Mouse (Mus musculus) midbrain, embryonic 11.5 days (tissue): ENCODE results near the gene Myof. TPM values are rescaled to one million over a fixed set of nuclear protein-coding genes. Genes with fewer than 3 reads are reported as not detected.
A peak's percentile ranks its signal among the peaks of the same experiment; 100 is the strongest.

Source experiments
- ATAC-seq: fragments of 200-750 bp; cut with Nextera tagmentation; 2 replicates; pipeline ENCODE4 v1.8.0; 2017; ENCODE audit warnings: moderate TSS enrichment, moderate library complexity; ENCODE audit not compliant: low FRiP score
- DNase-seq: peaks from one replicate; pipeline ENCODE4 v3.0.0; 2015; ENCODE audit warnings: low spot score; ENCODE audit errors: missing footprints
- H3K27ac ChIP-seq: fragments of 300-500 bp; sonication (generic); 2 replicates; pipeline ENCODE4 v1.5.1; 2014; ENCODE audit warnings: low read depth, low read length
- H3K27me3 ChIP-seq: fragments of 300-500 bp; sonication (generic); 2 replicates; pipeline ENCODE4 v1.6.1; 2014; ENCODE audit warnings: mild to moderate bottlenecking, low read length, moderate library complexity, mixed read lengths; ENCODE audit not compliant: control insufficient read depth, insufficient read depth
- H3K36me3 ChIP-seq: fragments of 300-500 bp; sonication (generic); 2 replicates; pipeline ENCODE4 v1.6.1; 2014; ENCODE audit warnings: mild to moderate bottlenecking, low read length, moderate library complexity, mixed read lengths; ENCODE audit not compliant: control insufficient read depth, insufficient read depth
- H3K4me1 ChIP-seq: fragments of 300-500 bp; sonication (generic); 2 replicates; pipeline ENCODE4 v1.6.1; 2014; ENCODE audit warnings: low read length; ENCODE audit not compliant: control insufficient read depth, insufficient read depth
- H3K4me2 ChIP-seq: fragments of 300-500 bp; sonication (generic); 2 replicates; pipeline ENCODE4 v1.6.1; 2014; ENCODE audit warnings: mild to moderate bottlenecking, moderate library complexity
- H3K4me3 ChIP-seq: fragments of 300-500 bp; sonication (generic); 2 replicates; pipeline ENCODE4 v1.5.1; 2014; ENCODE audit warnings: low read depth, low read length
- H3K9ac ChIP-seq: fragments of 300-500 bp; sonication (generic); 2 replicates; pipeline ENCODE4 v1.6.1; 2014; ENCODE audit warnings: low read length
- H3K9me3 ChIP-seq: fragments of 300-500 bp; sonication (generic); 2 replicates; pipeline ENCODE4 v1.6.1; 2016; ENCODE audit warnings: low read length; ENCODE audit not compliant: control insufficient read depth
- WGBS: fragments of 180-500 bp; shearing (Covaris S2); extraction: QIAGEN DNeasy Blood & Tissue Kit; methylation state at CpG from one replicate; pipeline ENCODE4 v1.1.7; 2014; 5-methylcytosine and 5-hydroxymethylcytosine counted together
- polyA plus RNA-seq: library from polyadenylated mRNA; unstranded; fragments of >200 nt; fragmentation: Nextera tagmentation; extraction: Ambion mirVana; gene quantifications from 2 replicates; pipeline ENCODE4 v1.2.1, GENCODE M21; 2014

The Myof gene
- polyA plus RNA-seq, 1 experiment from 2014 or later, result 3.3 TPM

- no peaks in the 10 kb centered on the region for H3K27me3 ChIP-seq
- H3K36me3 ChIP-seq, result no peaks in the 10 kb centered on the region
- WGBS, result 80% methylated on average over 15 of the region's 15 CpGs
Observed at GRCm38 (mm10) chr19:38032993-38033734, 10.2 kb downstream of the Myof start.

GRCm38 (mm10) chr19:38031144-38031543 is 12.2 kb downstream of the Myof start:
- DNase-seq, result no peak
- Histone ChIP-seq H3K4me3 (no peak overlapping the region), H3K9me3 (no peaks in the 10 kb centered on the region), H3K36me3 (no peaks in the 10 kb centered on the region), H3K4me1 (no peaks in the 10 kb centered on the region), H3K9ac (no peak overlapping the region), H3K27ac (no peak overlapping the region), H3K4me2 (no peak overlapping the region), H3K27me3 (no peaks in the 10 kb centered on the region)
- no peak for ATAC-seq
- 71% methylated on average over 9 of the region's 9 CpGs for WGBS

More at GRCm38 (mm10) chr19:38032993-38033734, 10.2 kb downstream of the Myof start:
- Histone ChIP-seq H3K4me2 (no peak overlapping the region), H3K9ac (no peak overlapping the region), H3K4me1 (no peaks in the 10 kb centered on the region), H3K27ac (no peak overlapping the region), H3K9me3 (no peaks in the 10 kb centered on the region), H3K4me3 (no peak overlapping the region)
- ATAC-seq, result no peak
- no peak for DNase-seq

GRCm38 (mm10) chr19:38030673-38031137 is 12.7 kb downstream of the Myof start:
- ATAC-seq (peak; percentile 38; the same call in 1 of the 2 replicates), DNase-seq (no peak)
- Histone ChIP-seq H3K4me2 (no peak overlapping the region), H3K4me1 (no peaks in the 10 kb centered on the region), H3K4me3 (no peak overlapping the region), H3K9ac (no peak overlapping the region), H3K27ac (no peak overlapping the region), H3K27me3 (no peaks in the 10 kb centered on the region), H3K36me3 (no peaks in the 10 kb centered on the region), H3K9me3 (no peaks in the 10 kb centered on the region)
- 7% methylated on average over 11 of the region's 23 CpGs for WGBS

GRCm38 (mm10) chr19:38029871-38030270 is 13.5 kb downstream of the Myof start:
- WGBS, result 49% methylated on average over 3 of the region's 3 CpGs
- H3K36me3 ChIP-seq, result no peaks in the 10 kb centered on the region
- no peaks in the 10 kb centered on the region for H3K27me3 ChIP-seq
- H3K27ac ChIP-seq, result no peak overlapping the region
- no peaks in the 10 kb centered on the region for H3K4me1 ChIP-seq
- no peak overlapping the region for H3K4me3 ChIP-seq
- H3K4me2 ChIP-seq, result no peak overlapping the region
- no peak overlapping the region for H3K9ac ChIP-seq
- no peak for DNase-seq
- 0 out of 2 replicates have a peak, but pooled peaks have one; percentile 14 for ATAC-seq
- H3K9me3 ChIP-seq, result no peaks in the 10 kb centered on the region

GRCm38 (mm10) chr19:38029292-38029691 is 14.1 kb downstream of the Myof start:
- H3K9ac ChIP-seq, result no peak overlapping the region
- WGBS, result 68% methylated on average over 3 of the region's 3 CpGs
- DNase-seq (no peak), ATAC-seq (no peak)
- H3K9me3 ChIP-seq, result no peaks in the 10 kb centered on the region
- H3K36me3 ChIP-seq, result no peaks in the 10 kb centered on the region
- H3K27ac ChIP-seq, result no peak overlapping the region
- no peaks in the 10 kb centered on the region for H3K27me3 ChIP-seq
- H3K4me3 ChIP-seq, result no peak overlapping the region
- H3K4me1 ChIP-seq, result no peaks in the 10 kb centered on the region
- no peak overlapping the region for H3K4me2 ChIP-seq

- DNase-seq, result no peak
- no peak overlapping the region for H3K9ac ChIP-seq
- H3K27ac ChIP-seq, result no peak overlapping the region
- no peaks in the 10 kb centered on the region for H3K36me3 ChIP-seq
- H3K27me3 ChIP-seq, result no peaks in the 10 kb centered on the region
- no peak overlapping the region for H3K4me3 ChIP-seq
- 65% methylated on average over 10 of the region's 10 CpGs for WGBS
- no peak overlapping the region for H3K4me2 ChIP-seq
- H3K9me3 ChIP-seq, result no peaks in the 10 kb centered on the region
- H3K4me1 ChIP-seq, result no peaks in the 10 kb centered on the region
- ATAC-seq, result no peak
Observed at GRCm38 (mm10) chr19:38027881-38028521, 15.4 kb downstream of the Myof start.

- no peak overlapping the region for H3K9ac ChIP-seq
- ATAC-seq, result no peak
- 86% methylated on average over 6 of the region's 6 CpGs for WGBS
Observed at GRCm38 (mm10) chr19:38027389-38027788, 16.0 kb downstream of the Myof start.

GRCm38 (mm10) chr19:38026211-38026624 is 17.2 kb downstream of the Myof start:
- no peak overlapping the region for H3K4me3 ChIP-seq
- H3K27ac ChIP-seq, result no peak overlapping the region
- no peaks in the 10 kb centered on the region for H3K36me3 ChIP-seq
- DNase-seq (no peak), ATAC-seq (no peak)
- H3K9ac ChIP-seq, result no peak overlapping the region
- no peaks in the 10 kb centered on the region for H3K4me1 ChIP-seq
- no peaks in the 10 kb centered on the region for H3K27me3 ChIP-seq
- WGBS, result 66% methylated on average over 8 of the region's 8 CpGs
- no peak overlapping the region for H3K4me2 ChIP-seq
- H3K9me3 ChIP-seq, result no peaks in the 10 kb centered on the region

More at GRCm38 (mm10) chr19:38027389-38027788, 16.0 kb downstream of the Myof start:
- no peak for DNase-seq
- no peak overlapping the region for H3K4me2 ChIP-seq
- no peaks in the 10 kb centered on the region for H3K4me1 ChIP-seq
- no peaks in the 10 kb centered on the region for H3K27me3 ChIP-seq
- no peaks in the 10 kb centered on the region for H3K9me3 ChIP-seq
- no peak overlapping the region for H3K27ac ChIP-seq
- H3K4me3 ChIP-seq, result no peak overlapping the region
- no peaks in the 10 kb centered on the region for H3K36me3 ChIP-seq
